Mouse (Mus musculus) liver, postnatal 0 days (tissue): ENCODE measurements around the gene Rab6a.

Experiments used
- CTCF ChIP-seq: sonication (generic); IDR thresholded peaks from 2 replicates; pipeline ENCODE4 v1.5.1; 2016; ENCODE audit warnings: antibody characterized with exemption, low read depth
- EP300 ChIP-seq: IDR thresholded peaks from 2 replicates; pipeline ENCODE4 v1.6.1; 2016; ENCODE audit warnings: antibody characterized with exemption, low read depth, mild to moderate bottlenecking

- TF ChIP-seq CTCF (peak; percentile 99), EP300 (peak; percentile 96)
Observed at GRCm38 (mm10) chr7:100684538-100684937, 77.3 kb downstream of the Rab6a start.
